Mouse (Mus musculus): ENCODE results near the gene Sympk.

DNA sequence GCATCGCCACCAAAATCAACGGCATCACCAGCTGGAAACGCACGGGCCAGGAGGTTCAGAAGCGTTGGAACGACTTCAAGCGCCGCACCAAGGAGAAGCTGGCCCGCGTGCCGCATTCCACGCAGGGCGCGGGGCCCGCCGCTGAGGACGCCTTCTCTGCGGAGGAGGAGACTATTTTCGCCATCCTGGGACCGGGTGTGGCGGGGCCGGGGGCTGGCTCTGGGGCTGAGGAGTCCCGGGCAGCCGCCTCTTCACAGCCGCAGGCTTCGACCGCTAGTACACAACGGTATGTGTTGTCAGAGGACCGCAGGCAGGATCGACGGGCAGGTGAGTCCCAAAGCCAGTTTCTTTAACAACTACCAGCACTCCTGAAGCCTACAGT lies 31.9 kb upstream of the Sympk start:
- TF ChIP-seq CTCF (IDR thresholded peaks at IDR 0.05; ENCODE audit: extremely low read depth, insufficient read depth, low read length) (no peak), POLR2A (IDR thresholded peaks at IDR 0.05; ENCODE audit: extremely low read depth, insufficient read depth, low read length) (no peak)
